Mouse (Mus musculus) CD4-positive, CD25-positive, alpha-beta regulatory T cell, adult 2 months (primary cell): ENCODE data around the gene Erfe.

Source experiments
- DNase-seq: peaks from one replicate; pipeline ENCODE4 v3.0.0-alpha.2; 2012; ENCODE audit warnings: low read depth, low spot score

Gene Erfe

DNA sequence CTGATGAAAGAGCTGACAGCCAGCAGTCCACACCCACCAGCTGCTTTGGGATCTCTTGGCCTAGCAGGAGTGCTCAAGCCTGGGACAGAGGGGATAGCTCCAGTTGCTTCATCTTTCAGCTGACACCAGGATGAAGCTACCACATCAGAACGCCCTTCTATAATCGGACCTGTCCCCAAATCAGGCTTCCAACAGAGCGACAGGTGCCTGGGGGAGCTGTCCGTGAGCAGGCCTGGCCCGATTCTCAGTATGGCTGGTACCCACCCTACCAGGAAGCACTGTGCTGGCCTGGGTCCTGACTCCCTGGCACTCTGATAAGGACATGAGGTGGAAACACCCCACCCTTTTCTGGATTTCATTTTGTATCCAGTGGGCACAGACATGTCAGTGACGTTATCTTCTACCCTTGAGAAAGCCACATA lies 7.2 kb downstream of the Erfe start:
- no peak for DNase-seq

DNA sequence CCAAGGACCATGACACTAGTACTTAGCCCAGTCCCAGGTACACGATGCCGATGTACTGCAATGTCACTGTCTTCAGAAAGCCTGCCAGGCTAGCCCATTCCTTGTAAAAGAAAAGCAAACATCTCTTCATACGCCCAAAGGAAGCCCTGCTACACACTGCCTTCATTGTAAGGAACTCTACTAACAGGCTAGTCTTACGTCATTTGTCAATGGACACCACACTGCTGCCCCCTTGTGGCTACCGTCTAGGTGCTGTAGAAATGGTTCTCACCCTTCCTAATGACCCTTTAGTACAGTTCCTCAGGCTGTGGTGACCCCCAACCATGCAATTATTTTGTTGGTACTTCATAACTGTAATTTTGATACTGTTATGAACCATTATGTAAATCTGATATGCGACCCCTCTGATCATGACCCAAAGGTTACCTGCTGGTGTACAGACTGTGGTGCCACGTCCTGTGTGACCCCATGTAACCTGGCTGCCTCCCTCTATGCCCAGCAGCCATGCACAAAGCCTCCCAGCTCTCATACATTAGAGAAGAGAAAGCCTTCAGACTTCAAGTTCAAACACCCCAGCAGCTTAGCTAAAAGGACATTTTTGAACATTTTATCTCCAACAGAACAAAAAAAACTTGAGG lies 14.3 kb downstream of the Erfe start:
- peak; percentile 85 for DNase-seq

DNA sequence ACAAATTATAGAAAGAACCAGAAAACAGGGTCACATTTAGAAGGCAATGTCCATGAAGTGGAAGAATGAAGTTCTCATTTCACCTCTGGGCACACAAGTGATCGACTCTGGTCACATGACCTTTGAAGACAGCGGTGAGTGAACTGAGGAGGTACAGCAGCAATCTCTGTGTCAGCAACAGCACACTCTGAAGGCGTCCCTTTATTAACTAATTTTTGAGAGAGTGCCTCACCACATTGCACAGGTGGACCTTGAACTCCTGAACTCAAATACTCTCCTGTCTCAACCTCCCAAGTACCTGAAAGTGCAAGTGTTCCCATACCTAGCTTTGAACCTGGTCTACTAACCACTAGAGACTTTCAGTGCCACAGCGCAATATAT lies 14.9 kb downstream of the Erfe start:
- no peak for DNase-seq

DNA sequence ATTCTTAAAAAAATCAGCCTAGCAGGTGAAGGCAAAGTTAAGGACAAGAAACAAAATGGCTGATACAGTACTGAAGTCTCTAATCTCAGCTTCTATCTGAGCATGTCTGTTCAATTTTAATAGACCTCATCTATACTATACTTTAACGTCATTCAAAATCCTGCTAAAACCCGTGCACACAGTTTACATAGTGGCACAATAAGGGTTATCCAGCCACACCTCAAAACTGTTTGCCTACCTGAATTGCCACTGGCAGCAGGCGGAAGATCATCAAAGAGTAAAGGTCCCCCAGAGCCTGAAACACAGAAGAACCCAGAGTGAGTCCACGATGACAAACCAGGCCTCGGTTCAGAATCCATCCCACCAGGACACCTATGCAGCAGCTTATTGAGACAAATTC lies 24.1 kb downstream of the Erfe start:
- no peak for DNase-seq

DNA sequence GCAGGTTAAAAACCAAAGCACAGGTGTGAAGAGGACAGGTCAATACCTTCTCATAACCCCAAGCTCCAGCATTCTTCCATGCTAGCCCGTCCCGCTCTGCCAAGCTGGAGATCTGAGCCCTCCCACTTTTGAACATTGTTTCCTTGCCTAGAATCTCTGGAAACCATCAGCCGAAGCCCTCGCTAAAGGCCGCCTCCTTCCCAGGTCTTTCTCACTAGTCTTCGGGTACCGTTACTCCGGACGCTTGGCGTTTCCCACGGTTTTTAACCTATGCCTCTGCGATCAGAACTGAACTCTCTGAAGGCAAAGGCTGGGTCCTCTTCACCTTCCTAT lies 31.7 kb downstream of the Erfe start:
- DNase-seq: no peak

DNA sequence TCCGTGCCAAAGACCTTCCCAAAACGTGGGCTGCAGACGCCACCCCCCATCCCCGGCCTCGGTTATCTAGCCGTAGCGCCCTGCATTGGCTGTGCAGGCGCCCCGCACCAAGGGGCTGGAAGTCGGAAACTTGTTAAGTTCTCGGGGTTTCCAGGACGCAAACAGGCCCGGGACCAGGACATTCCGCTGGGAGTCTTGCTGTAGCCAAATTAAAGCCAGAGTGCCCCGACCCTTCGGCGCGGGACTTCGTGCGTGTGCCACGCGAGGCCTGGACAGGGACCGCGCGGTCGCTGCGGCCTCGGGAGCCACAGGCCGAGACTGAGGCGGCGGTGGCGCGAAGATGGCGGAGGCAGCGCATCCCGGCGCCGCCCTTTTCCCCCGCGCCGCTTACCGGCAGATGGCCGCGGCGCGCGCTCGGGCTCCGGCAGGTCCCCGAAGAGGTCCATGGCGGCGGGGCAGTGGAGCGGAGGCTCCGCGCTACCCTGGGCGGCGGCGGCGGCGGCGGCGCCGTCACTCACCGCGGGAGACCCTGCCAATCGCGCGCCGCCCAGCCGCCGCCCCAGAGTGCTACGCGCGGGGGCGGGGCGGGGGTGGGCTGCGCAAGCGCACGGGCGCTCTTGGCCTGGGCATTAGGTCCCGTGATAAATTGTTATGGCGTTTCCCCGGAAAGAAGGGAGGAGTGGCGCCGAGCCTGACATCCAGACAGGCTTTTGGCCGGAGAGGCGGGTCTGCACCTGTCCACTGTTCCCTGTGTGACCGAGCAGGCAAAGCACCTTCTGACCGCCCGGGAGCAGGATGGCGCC lies 32.2 kb downstream of the Erfe start, which contains the start of gene Ilkap:
TSS of gene Ilkap (minus strand) at position 556 of the 803 bp plus-strand sequence.
- DNase-seq: peak; percentile 94

DNA sequence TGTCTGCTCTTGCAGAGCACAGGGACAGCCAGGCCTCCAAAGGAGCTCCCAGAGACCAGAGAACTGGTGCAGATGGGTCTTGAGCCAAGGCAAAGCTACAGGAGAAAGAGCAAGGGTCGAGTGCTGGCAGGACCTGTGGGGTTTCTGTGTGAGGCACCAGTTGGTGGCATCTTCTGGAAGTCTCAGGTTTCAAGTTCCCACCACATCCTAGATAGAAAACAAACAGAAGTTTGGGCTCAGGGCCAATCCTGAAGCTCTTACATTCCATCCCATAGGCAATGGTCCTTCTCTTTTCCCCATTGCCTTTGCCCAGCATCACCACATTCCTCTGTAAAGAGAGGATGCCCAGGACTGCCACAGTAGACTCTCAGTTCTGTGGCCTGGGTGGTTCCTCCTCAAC lies 38.7 kb downstream of the Erfe start:
- DNase-seq: no peak

DNA sequence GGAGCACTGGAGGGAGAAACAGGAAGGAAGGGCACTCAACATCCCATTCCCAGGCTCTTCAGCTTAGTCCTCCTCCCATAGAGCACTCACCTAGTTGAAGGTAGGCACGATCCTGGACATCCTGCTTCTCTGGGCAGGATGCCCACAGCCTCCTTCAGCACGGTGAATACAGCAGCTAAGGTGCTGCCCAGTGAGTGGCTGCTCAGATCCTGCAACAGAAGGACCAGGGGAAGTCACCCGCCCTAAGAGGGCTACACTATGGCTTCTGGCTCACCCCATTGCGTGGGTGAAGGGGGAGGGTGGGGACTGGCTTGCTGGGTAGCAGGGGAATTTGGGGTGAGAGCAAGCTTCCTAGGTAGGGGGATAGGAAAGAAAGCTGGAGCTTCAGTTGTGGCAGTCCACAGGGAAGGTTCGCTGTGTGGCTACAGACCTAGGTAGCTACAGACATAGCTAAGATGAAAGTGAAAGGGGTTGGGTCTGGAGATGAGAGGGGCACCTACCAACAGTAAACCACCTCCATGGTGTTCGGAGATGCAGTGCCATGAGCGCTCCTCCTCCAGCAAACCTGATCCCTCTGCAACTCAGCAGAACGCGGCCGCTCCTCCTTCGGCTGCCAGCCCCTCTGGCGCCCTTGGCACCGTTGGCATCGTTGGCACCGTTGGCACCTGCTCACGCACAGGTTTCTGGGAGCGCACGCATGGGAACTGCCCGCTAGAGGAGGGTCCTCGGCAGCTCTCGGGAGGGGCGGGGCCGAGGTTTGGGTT lies 39.4 kb downstream of the Erfe start:
- peak; percentile 15 for DNase-seq

DNA sequence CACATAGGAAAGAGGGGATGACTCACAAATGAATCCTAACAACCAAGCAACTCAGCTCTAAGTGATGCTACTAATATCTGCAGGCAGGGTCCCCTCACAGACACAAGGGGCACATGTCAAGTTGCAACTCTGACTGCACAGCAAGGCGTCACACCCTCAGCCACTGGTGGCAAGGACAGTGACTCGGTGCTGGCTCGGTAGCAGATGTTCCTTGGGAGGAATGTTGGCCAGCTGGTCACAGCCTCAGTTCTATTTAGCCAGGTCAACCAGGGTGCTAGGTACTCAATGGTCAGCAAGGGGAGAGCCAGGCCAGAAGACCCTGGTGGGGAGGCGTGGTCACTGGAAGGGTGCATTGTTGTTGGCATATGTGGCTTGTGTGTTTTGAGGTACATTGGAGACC lies 41.6 kb downstream of the Erfe start:
- DNase-seq: no peak

DNA sequence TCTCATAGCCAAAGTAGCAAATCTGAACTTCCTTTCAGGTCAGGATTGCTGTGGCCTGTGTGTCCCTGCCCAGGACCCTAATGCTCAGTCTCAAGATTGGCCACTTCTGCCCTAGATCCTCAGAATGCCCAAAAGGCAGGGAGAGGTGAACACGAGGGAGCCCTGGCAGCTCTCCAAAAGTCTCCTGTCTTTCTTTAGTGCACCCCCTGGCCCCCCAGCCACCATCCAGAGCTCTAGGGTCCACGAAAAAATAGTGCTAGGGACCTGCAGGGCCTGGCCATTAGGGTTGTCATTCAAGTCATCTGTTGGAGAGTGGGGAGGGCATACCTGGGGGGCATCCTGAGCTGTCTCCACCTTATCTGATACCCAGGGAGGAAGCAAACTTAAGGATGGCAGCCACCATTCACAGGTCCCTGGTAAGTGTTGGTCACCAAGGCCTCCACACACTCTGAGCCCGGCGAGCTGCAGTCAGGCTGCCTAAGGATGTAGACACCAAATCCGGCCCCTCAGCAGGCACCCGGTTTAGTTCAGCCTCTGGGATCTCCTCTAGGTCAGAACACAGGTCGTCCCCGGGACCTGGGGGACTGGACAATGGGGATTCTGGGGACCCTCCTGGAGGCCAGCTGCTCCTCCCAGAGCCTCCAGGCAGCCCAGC lies 45.5 kb downstream of the Erfe start:
- no peak for DNase-seq

DNA sequence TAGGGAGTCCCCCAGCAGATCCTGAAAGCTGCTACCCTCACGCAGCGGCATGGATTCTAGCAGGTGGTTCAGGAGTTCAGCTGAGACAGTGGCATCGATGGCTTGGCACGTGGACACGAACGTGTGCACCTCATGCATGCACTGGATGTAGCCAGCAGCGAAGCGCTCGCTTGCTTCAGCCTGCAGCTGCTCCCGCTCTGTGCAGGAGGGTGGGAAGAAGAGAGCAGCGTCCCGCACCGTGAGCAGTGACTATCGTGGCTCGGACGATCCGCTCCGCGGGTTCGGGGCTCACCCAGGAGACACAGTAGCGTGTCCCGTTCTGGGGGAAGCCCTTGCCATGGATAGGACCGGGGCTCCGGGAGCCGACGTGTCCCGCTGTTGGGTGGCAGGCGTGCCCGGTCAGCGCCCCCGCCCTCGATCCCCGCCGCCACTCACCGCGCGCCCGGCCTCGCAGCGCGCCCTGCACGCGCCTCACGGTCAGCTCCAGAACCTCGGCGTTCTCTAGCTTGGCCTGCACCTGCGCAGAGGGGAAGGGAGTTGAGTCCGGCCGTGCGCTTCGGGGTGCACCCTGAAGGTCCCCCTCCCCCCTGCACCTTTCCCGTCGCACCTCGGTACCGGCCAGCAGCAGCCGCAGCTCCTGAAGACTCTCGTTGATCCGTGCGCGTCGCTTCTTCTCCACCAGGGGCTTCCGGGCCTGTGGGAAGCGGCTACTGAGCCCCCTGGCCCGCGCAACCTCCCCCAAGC lies 46.2 kb downstream of the Erfe start:
- no peak for DNase-seq

DNA sequence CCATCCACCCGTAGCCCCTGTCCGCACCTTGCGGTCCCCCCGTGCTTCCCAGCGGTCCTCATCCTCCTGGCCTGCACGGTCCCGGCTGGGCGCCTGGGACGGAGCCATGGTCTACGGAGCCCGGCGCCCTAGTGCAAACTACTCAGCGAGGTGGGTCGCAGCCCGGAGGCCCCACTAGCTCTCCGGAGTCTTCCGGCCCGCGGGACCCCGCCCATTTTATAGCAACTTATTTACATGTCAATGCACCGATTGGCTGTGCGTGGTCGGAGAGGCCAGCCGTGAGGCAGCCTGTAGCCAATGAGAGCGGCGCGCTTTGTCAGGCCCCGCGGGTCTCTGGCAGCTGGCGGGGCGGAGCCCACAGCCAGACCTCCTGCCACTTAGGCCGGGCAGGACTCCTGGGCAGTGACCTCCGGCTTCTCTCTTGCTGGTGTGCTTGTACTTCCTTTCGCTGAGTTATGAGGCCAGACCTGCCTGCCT lies 46.8 kb downstream of the Erfe start:
- DNase-seq: peak; percentile 95

DNA sequence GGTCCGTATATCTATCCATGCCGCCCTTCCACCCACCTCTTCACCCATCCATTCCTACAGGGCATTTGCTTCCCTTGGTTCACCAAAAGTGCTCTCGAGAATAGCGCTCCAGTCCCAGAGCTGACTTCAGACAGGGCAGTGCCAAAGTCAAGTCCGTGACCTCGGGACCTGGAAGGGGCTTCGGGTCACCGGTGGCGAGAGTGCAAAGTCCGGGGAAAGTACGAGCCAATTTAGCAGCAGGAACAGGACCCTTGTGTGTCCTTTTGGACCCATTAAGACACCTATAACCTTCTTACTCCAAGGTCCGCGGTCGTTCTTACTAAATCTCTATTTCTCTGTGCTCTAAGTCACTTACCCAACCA lies 47.3 kb downstream of the Erfe start:
- no peak for DNase-seq

DNA sequence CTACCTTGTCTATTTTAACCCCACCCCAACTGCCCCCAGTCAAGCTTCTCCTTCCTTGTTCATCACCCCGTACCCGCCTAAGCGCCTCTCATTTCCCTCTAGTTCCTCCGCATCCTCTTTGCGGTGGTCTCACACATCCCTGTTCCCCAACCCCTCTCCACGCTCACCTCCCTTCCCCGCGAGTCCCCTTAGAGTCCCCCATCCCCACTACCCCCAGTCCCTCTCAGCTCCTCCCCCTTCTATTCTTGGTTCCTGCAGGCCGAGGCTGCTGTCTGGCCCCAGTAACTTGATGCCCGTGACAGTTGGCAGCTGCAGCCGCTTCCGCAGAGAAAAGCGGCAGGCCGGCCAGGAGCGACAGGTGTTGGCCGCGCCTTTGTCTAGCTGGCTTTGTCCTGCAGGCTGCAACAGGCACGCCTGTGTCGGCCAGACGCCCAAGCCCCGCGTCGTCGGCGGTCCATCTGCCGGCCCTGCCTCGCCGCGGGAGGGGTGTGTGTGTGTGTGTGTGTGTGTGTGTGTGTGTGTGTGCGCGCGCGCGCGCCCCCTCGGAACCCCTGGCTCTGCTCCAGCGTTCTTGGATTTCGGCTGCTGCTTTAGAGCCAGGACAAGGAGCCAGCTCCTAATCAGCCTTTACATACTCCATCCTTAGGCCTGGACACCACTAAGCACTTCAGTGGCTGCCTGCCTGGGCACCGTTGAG lies 47.8 kb downstream of the Erfe start, which contains the start of gene Hes6:
TSS of gene Hes6 (minus strand) at position 141 of the 697 bp plus-strand sequence.
- peak; percentile 48 for DNase-seq

DNA sequence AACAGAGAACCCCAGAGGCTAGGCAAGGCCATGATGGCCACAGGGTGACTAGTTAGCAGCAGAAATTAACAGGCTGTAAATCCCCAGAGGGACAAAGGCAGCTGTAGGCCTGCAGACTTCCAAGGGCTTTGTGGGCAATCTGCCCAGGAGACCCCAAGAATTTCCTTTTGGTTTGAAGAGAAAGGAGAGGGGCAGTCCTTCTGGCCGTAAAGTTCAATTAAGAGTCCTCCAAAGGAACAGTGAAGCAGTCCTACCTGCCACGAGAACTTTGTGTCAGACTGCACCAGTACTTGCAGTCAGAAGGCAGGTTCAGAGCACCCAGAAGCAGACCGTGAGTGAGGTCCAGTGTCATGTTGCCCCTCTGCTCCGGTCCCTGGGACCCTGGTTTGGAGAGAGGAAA lies 48.7 kb downstream of the Erfe start:
- DNase-seq: no peak

DNA sequence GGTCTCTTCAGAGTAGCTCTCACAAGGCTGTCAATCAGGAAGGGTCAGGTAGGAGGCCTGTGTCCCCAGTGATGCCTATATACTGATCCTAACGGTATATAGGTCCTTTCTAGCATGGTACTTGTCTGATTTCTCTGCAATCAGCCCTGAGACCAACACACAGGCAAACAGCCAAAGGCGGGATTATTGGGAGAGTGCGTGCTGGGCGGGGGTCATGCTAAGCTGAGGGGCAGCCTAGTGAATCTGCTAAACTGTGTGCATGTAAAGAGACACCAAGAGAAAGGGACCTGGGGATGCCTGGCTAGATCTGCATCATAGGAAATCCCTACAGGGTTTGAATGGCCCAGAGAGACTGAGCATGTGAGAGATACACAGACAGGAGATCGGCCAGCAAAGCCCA lies 49.1 kb downstream of the Erfe start:
- no peak for DNase-seq

DNA sequence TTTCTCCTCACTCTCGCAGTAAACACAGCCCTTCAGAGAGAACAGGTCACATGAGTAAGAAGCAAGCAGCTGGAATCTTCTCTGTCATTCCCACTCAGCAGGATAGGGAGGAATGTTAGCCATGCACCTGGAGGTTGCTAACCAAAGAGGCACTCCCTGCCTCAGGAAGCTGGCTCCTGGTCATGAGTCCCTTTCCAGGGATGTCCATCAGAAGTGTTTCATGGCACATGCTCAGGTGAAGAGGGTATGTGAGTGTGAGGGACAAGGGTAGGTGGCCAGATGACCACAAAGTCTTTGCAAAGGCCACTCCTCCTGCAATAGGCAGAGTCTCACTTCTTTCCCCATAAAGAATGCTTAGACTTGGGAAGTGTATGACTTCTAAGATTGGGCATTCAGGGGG lies 51.8 kb downstream of the Erfe start:
- DNase-seq: no peak

DNA sequence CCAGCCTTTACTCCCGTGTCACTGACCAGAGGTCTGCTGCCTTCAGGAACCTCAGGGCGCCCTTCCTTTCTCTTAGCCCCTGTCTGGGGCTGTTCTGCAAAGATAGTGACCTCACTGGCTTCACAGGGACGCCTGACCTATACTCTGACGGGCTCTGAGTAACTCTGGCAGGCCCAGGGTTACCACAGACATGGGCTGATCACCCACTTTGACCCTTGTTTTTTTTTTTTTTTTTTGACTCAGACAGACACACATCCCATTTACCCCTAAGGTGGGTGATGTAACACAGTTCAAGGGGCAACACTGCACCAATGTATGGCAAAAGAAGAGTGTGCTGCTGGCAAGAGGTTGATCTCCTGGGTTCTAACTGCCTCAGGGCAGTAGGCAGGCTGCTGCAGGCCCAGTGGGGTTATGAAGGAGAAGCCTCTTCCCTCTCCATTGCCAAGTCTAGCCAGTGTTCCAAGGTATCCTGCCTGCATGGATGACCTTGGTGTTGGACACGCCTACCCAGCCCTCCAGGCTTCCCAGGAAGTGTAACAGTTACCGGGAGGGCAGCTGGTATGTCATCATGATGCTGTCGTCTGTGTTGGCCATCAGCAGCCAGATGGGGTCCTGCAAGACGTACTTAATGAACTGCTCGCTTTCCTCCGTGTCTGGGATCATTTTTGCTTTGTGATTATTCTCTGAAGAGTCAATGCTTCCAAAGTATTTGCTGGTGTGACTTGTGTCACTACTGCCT lies 53.8 kb downstream of the Erfe start:
- no peak for DNase-seq

DNA sequence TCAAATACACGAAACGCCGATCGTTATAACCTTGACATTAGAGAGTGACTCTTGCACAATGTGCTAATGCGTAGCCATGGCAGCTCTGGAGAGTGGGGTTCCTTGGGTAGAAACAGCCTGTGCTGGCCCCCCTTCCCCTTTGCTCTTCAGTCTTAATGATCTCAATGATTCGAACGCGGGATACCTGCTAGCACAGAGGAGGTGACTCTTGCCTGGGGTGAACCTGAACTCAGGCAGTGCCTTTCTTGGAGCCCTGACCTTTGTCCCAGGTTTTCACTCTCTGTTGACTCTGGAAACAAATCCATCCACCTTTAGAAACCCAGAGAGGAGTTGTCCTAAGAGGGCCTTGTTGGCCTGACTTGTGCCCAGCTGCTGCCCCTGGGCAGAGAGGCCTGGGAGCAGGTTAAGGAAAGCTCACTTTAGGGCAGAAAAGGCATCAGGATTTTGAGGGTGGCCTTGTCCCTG lies 54.4 kb downstream of the Erfe start:
- DNase-seq: no peak
